Mouse (Mus musculus) frontal cortex, postnatal 14 days (tissue): Measurements from ENCODE around the gene Gm5294.
A peak's percentile ranks its signal among the peaks of the same experiment; 100 is the strongest.

Source experiments
- DNase-seq, 2 experiments: peaks; one replicate each; pipeline ENCODE4 v3.0.0; 2022; ENCODE audit warnings: low spot score in 2 of 2

Gene Gm5294

DNA sequence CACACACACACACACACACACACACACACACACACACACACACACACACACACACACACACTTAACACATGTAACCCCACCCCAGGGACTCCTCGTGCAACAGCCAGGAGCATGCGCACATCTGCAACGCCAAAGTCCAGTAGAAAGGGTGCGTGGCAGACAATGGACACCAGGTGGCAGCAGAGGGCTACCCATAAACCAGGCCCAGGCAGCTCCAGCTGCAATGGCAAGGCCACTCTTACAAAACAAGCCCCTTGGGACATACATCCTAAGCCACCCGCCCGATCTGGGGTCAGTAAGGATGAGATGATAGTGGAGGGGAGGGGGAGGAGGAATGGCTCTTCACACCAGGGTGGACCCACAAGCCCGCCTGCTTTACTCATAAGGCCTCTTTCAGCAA lies 28.2 kb downstream of the Gm5294 start:
- DNase-seq: peak; percentile 79 to 93

DNA sequence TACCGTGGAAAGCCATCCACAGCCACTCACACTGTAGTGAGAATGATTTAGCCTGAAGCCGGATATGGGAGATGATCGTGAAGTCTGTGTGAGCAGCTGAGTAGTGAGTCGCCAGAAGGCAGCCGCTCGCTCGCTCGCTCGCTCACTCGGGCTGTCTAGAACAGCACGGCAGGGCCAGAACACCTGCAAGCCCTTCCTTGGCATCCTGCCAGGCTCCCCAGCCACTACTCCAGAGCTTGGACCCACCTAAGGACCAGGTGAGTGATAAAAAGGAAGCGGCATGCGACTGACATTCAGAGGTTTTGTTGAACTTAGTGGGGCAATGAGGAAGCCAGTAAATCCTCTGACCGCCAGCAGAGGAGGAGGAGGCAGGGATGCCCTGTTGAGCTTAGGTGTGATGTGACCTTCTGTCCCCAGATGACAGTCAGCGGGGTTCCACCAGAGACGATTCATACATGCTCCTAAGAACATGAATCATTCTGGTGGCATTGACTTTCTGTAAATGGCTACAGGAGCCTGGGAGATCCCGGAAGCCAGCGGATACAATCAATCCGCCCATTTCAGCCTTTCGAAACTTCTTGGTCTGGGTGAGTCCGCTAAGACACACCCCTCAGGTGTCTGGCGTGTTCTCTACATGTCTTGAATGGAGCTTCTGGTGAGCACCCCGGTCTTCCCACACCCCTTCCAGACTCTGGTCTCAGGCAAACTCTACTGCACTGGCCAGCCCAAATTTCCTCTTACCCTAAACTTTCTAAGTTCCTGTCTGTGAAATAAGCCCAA lies 30.0 kb downstream of the Gm5294 start:
- no peak for DNase-seq

- DNase-seq: no peak
Measured at GRCm38 (mm10) chr5:138850462-138850844, 30.6 kb downstream of the Gm5294 start.

GRCm38 (mm10) chr5:138851296-138851780 lies 31.5 kb downstream of the Gm5294 start:
- DNase-seq: no peak

GRCm38 (mm10) chr5:138852151-138852550 lies 32.3 kb downstream of the Gm5294 start:
- DNase-seq: no peak

GRCm38 (mm10) chr5:138853349-138853748 lies 33.5 kb downstream of the Gm5294 start:
- no peak for DNase-seq

DNA sequence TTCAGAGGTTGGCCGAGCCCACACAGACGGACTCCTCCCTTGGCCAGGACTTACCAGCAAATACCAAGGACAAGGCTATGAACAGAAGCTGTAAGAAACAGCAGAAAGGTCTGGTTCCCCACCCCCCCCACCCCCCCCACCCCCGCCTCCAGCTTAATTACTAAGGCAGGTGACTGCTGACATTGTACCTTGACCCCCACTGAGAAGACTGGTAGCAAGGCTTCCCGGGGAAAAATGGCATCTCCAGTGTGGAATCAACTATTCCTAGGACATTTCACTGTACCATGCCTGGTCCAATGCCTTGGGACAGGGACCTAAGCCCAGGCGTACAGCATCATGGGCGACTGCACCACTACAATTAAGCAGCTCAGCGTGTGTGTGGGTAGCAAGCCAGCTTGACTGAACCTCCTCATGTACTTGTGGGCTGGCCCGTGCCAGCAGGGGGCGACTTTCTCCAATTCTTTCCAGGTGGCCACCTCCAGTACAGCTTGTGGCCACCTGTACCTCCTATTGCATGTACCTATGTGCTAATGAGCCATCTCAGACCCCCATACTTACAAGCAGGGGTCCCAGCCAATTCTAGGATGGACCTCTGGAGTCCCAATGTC lies 37.2 kb downstream of the Gm5294 start:
- peak; percentile 38 to 74 for DNase-seq

DNA sequence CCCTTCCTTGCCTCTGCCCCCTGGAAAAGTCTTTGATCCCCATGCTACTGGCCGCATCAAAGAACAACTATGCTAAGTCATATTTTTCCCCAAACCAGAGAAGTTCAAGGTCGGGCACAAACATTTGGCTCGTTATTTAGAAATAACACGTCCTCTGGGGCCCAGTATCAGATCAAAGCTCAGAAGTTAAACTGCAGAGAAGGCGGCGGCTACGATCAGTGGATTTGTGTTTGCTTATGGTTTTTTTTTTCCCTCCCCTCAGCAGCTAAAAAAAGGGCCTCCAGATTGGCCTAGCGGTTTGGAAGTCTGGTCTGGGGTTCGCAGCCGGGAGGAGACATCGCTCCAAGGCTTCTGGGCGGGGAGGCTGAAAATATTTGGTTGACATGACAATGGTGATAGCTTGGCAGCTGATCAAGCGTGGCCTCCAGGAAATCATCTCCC lies 38.0 kb downstream of the Gm5294 start:
- DNase-seq: no peak

GRCm38 (mm10) chr5:138863681-138864146 lies 43.8 kb downstream of the Gm5294 start:
- DNase-seq: peak in 1 of 2 experiments; percentile 13

DNA sequence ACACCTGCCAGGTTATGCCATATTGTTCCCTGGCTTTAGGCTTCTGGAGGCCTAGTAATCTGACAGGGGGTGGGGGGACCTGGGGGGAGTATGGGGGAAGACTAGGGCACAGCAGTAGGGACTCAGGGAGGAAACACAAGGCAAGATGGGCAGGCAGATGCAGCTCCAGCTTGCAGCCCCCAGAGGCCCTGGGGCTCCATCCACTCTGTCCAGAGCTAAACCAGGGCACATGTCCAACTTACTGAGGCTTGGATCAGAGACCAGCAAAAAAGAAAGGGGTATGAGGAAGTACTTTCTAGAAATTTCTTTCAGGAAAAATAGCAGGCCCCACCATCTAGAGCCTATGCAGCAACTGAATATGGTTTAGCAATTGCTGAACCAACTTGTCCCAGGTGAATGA lies 44.3 kb downstream of the Gm5294 start:
- DNase-seq: no peak

DNA sequence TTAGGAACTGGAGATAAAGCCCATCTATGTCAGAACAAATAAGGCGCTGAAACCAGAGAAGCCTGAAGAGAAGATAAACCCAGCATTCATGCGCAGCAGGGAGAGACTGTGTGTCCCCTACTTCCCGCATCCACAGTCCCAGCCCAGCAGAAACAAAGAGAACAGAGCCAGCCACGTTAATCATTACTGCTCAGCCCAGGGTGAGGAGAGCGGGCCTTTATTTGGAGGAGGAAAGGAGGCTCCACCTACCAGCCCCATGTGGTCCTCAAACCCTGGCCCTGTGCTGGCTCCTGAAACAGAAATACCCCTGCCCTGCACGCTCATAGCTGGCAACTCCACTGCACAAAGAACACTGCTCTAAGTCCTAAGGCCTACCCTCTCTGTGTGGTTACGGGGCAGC lies 45.0 kb downstream of the Gm5294 start:
- no peak for DNase-seq

DNA sequence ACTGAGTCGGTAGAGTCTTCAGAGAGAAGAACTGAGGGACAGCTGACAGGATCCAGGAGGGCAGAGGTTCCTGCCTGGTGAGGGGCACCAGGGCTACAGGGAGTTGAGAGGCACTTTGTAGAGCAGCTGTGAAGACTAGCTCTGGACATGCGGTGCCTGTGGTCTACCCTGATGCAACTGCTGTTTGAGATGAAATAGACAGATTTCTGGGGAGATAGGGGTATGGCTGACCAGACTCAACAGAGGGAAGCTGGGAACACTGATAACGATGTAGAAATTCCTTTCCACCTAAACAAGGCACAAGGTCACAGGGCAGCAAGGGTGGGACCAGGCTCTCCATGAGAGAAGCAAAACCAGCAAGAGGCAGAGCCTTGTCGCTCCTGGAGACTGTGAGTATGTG lies 45.8 kb downstream of the Gm5294 start:
- DNase-seq: no peak
